Mouse (Mus musculus): ENCODE data around the gene Ddx28. TPM values are rescaled to one million over a fixed set of nuclear protein-coding genes. Genes with fewer than 3 reads are reported as not detected.

The Ddx28 gene
- polyA plus RNA-seq, 1 experiment from 2014 or later, result 22.6 TPM

Other genes with a start within 250 kb of the Ddx28 start
- gene Ranbp10, start 184.5 kb downstream of the Ddx28 start, polyA plus RNA-seq (2016; fragmentation: Nextera tagmentation; extraction: Ambion mirVana), result 9.6 and 11.4 TPM in 2 replicates
- 0.22 and 0.23 TPM in 2 replicates for gene Tsnaxip1, start 184.2 kb downstream of the Ddx28 start, polyA plus RNA-seq (2016; fragmentation: Nextera tagmentation; extraction: Ambion mirVana)
- gene Cenpt, start 158.6 kb downstream of the Ddx28 start, polyA plus RNA-seq (2016; fragmentation: Nextera tagmentation; extraction: Ambion mirVana), result 55.7 and 62.6 TPM in 2 replicates
- gene Thap11, start 156.8 kb downstream of the Ddx28 start, polyA plus RNA-seq (2016; fragmentation: Nextera tagmentation; extraction: Ambion mirVana), result 82.2 and 88.1 TPM in 2 replicates
- gene Nutf2, start 151.3 kb downstream of the Ddx28 start, polyA plus RNA-seq (2016; fragmentation: Nextera tagmentation; extraction: Ambion mirVana), result 375 and 418 TPM in 2 replicates
- gene Edc4, start 131.0 kb downstream of the Ddx28 start, polyA plus RNA-seq (2016; fragmentation: Nextera tagmentation; extraction: Ambion mirVana), result 74.0 and 81.5 TPM in 2 replicates
- 0.39 and 0.54 TPM in 2 replicates for gene Nrn1l, start 118.3 kb downstream of the Ddx28 start, polyA plus RNA-seq (2016; fragmentation: Nextera tagmentation; extraction: Ambion mirVana)
- 29.9 and 32.2 TPM in 2 replicates for gene Pskh1, start 111.4 kb downstream of the Ddx28 start, polyA plus RNA-seq (2016; fragmentation: Nextera tagmentation; extraction: Ambion mirVana)
- 1.3 and 1.4 TPM in 2 replicates for gene Ctrl, start 78.0 kb downstream of the Ddx28 start, polyA plus RNA-seq (2016; fragmentation: Nextera tagmentation; extraction: Ambion mirVana)
- 29.1 TPM in 2 replicates for gene Psmb10, start 73.4 kb downstream of the Ddx28 start, polyA plus RNA-seq (2016; fragmentation: Nextera tagmentation; extraction: Ambion mirVana)
- 1.0 and 1.2 TPM in 2 replicates for gene Lcat, start 68.5 kb downstream of the Ddx28 start, polyA plus RNA-seq (2016; fragmentation: Nextera tagmentation; extraction: Ambion mirVana)
- 16.9 and 18.7 TPM in 2 replicates for gene Slc12a4, start 45.8 kb downstream of the Ddx28 start, polyA plus RNA-seq (2016; fragmentation: Nextera tagmentation; extraction: Ambion mirVana)
- not detected in 2 replicates for gene Dpep3, start 32.5 kb downstream of the Ddx28 start, polyA plus RNA-seq (2016; fragmentation: Nextera tagmentation; extraction: Ambion mirVana)
- 21.4 and 21.5 TPM in 2 replicates for gene Dus2, start 20.5 kb downstream of the Ddx28 start, polyA plus RNA-seq (2016; fragmentation: Nextera tagmentation; extraction: Ambion mirVana)
- gene Dpep2nb, start 5.9 kb downstream of the Ddx28 start, polyA plus RNA-seq (2016; fragmentation: Nextera tagmentation; extraction: Ambion mirVana), result 0.17 TPM in 1 of 2 replicates, not detected in the other
- gene Nfatc3, start 47.0 kb upstream of the Ddx28 start, polyA plus RNA-seq (2016; fragmentation: Nextera tagmentation; extraction: Ambion mirVana), result 5.3 and 5.9 TPM in 2 replicates
- gene Esrp2, start 125.1 kb upstream of the Ddx28 start, polyA plus RNA-seq (2016; fragmentation: Nextera tagmentation; extraction: Ambion mirVana), result 1.5 and 2.0 TPM in 2 replicates
- 13.5 and 15.6 TPM in 2 replicates for gene Pla2g15, start 138.5 kb upstream of the Ddx28 start, polyA plus RNA-seq (2016; fragmentation: Nextera tagmentation; extraction: Ambion mirVana)
- gene Slc7a6, start 157.0 kb upstream of the Ddx28 start, polyA plus RNA-seq (2016; fragmentation: Nextera tagmentation; extraction: Ambion mirVana), result 78.9 and 79.8 TPM in 2 replicates
- gene Slc7a6os, start 199.1 kb upstream of the Ddx28 start, polyA plus RNA-seq (2016; fragmentation: Nextera tagmentation; extraction: Ambion mirVana), result 34.9 and 35.9 TPM in 2 replicates
- 78.9 and 81.6 TPM in 2 replicates for gene Prmt7, start 199.1 kb upstream of the Ddx28 start, polyA plus RNA-seq (2016; fragmentation: Nextera tagmentation; extraction: Ambion mirVana)